Mouse (Mus musculus) C2C12 (cell line): Measurements from ENCODE around the gene Cacnb4. TPM values are rescaled to one million over a fixed set of nuclear protein-coding genes. Genes with fewer than 3 reads are reported as not detected.

Experiments used
- H3K27me3 ChIP-seq: one replicate; pipeline ENCODE4 v1.6.1; 2011; ENCODE audit not compliant: control insufficient read depth, insufficient read depth, insufficient read length
- H3K36me3 ChIP-seq: one replicate; pipeline ENCODE4 v1.6.1; 2011; ENCODE audit not compliant: control insufficient read depth, insufficient read depth
- H3K4me3 ChIP-seq: one replicate; pipeline ENCODE4 v1.5.1; 2011; ENCODE audit warnings: mild to moderate bottlenecking, control low read depth; ENCODE audit not compliant: poor library complexity, insufficient read depth, severe bottlenecking
- H3K79me2 ChIP-seq: one replicate; pipeline ENCODE4 v1.6.1; 2011; ENCODE audit not compliant: control insufficient read depth, insufficient read depth
- H3K79me3 ChIP-seq: one replicate; pipeline ENCODE4 v1.6.1; 2011; ENCODE audit warnings: low read depth, control low read depth
- H3ac ChIP-seq: one replicate; pipeline ENCODE3; 2011; ENCODE audit warnings: low read depth; ENCODE audit not compliant: control insufficient read depth, insufficient read length
- CEBPB ChIP-seq: IDR thresholded peaks from one replicate; pipeline ENCODE4 v1.6.1; 2011; ENCODE audit warnings: low read depth, mild to moderate bottlenecking, control low read depth, moderate library complexity
- CTCF ChIP-seq: IDR thresholded peaks from one replicate; pipeline ENCODE4 v1.5.1; 2011; ENCODE audit not compliant: control insufficient read depth, insufficient read depth, insufficient read length
- FOSL1 ChIP-seq: IDR thresholded peaks from one replicate; pipeline ENCODE4 v1.8.0; 2011; ENCODE audit warnings: mild to moderate bottlenecking, low read length; ENCODE audit not compliant: poor library complexity, insufficient read depth, severe bottlenecking
- MAX ChIP-seq: IDR thresholded peaks from one replicate; pipeline ENCODE4 v1.6.1; 2011; ENCODE audit warnings: mild to moderate bottlenecking, control low read depth
- MYOD1 ChIP-seq: IDR thresholded peaks from one replicate; pipeline ENCODE4 v1.6.1; 2011; ENCODE audit warnings: low read depth; ENCODE audit not compliant: control insufficient read depth, insufficient read length
- MYOG ChIP-seq: IDR thresholded peaks from one replicate; pipeline ENCODE4 v1.6.1; 2011; ENCODE audit not compliant: control insufficient read depth, insufficient read length; ENCODE audit errors: extremely low read depth
- USF1 ChIP-seq: IDR thresholded peaks from one replicate; pipeline ENCODE4 v1.6.1; 2011; ENCODE audit warnings: low read depth, mild to moderate bottlenecking, control low read depth, moderate library complexity
- polyA plus RNA-seq: library from polyadenylated mRNA; unstranded; fragments of >200 nt; fragmentation: generic; extraction: Trizol; gene quantifications from one replicate; pipeline ENCODE4 v1.2.1, GENCODE M21; 2012; ENCODE audit warnings: missing spikeins

The Cacnb4 gene
- polyA plus RNA-seq, 1 experiment = 0.01 TPM

DNA sequence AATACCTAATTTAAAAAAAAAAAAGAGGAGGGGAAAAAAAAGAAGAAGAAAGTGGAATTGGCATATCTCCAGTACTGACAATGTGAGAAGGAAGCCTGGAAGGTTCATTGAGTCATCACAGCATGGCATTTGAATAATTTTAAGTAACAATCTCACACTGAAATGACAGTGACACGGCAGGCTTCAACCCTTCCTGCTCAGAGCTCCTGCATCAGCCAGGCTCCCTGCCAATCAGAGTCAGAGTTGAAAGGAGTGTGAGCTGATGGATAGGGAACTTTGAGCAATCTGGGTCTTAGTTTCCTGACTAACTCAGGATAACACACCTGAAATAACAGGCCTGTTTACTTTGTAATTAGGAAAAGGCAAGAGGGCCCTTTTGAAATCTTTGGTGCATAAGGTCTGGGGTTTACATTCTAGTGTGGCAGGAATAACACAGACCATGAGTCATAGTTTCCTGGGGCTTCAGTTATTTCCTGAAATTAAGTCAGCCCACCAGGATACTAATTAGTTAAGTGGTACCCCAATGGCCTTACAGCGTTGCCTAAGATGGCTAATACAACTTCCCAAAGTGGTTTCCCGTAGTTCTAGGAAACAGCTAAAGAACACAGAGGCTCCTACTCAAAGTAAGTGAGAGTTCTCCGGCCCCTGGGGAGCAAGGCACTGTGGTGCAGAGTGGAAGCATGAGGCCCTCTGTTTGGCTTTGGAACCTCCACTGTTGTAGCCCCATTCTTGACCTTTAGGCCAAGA, 204.9 kb downstream of the Cacnb4 start:
- H3ac ChIP-seq = no peak overlapping the region
- H3K79me3 ChIP-seq = no peaks in the 10 kb centered on the region
- H3K36me3 ChIP-seq = no peaks in the 10 kb centered on the region
- H3K4me3 ChIP-seq = no peak overlapping the region
- H3K79me2 ChIP-seq = no peaks in the 10 kb centered on the region
- TF ChIP-seq FOSL1 (no peak), MAX (no peak), CEBPB (no peak), USF1 (no peak), MYOD1 (no peak), CTCF (no peak), MYOG (no peak)
- no peaks in the 10 kb centered on the region for H3K27me3 ChIP-seq

DNA sequence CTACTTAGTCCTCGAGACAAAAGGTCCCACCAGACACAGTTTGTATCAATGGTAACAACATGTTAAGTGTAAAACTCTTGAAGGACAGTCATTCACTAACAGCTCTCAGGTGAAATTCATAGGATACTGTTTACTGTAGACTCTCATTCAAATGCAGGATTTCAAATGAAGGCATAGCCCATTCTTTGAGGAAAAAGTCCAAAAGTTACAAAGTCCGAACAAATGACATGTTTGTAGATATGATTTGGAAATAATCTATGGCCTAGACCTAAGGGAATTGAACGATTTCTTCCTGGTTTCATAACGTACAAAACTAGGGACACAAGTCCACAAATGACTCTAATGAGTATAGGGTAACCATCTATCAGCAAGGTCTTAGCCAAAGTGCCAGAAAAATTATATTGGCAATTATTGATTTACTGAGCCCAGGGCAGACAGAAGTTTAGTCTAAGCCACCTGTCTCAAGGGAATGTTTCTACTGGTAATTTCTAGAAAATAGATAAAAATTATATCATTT, 206.5 kb downstream of the Cacnb4 start:
- TF ChIP-seq MAX = no peak
- no peak for TF ChIP-seq USF1
- TF ChIP-seq MYOG = no peak
- no peak for TF ChIP-seq MYOD1
- TF ChIP-seq CTCF = no peak
- no peak for TF ChIP-seq FOSL1
- TF ChIP-seq CEBPB = no peak
- no peaks in the 10 kb centered on the region for H3K36me3 ChIP-seq

DNA sequence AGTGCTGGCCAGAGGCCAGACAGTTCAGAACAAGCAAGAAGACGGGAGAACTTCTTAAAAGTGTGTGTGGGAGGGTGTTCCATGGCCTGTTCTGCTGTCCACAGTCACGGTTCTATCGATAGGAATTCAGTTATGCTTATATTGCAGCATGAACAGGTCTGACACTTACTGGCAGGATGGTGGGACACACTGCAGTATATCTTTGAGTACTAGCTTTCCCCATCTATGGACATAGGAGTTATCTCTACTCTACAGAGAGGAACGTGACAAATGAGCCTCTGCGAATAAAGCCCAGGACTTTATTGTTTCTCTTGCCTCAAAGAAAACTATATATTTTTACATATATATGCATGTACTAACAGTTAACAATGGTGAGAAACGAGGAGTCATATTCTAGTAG, 209.0 kb downstream of the Cacnb4 start:
- Histone ChIP-seq H3K79me2 (no peaks in the 10 kb centered on the region), H3K4me3 (no peak overlapping the region), H3ac (no peak overlapping the region), H3K36me3 (no peaks in the 10 kb centered on the region), H3K79me3 (no peaks in the 10 kb centered on the region), H3K27me3 (no peaks in the 10 kb centered on the region)
- no peak for TF ChIP-seq CTCF
- TF ChIP-seq MYOG = no peak
- TF ChIP-seq USF1 = no peak
- no peak for TF ChIP-seq FOSL1
- no peak for TF ChIP-seq MAX
- TF ChIP-seq MYOD1 = no peak
- TF ChIP-seq CEBPB = no peak

More for the DNA sequence above, 206.5 kb downstream of the Cacnb4 start:
- no peak overlapping the region for H3K4me3 ChIP-seq
- H3K79me3 ChIP-seq = no peaks in the 10 kb centered on the region
- H3K79me2 ChIP-seq = no peaks in the 10 kb centered on the region
- no peak overlapping the region for H3ac ChIP-seq
- no peaks in the 10 kb centered on the region for H3K27me3 ChIP-seq

DNA sequence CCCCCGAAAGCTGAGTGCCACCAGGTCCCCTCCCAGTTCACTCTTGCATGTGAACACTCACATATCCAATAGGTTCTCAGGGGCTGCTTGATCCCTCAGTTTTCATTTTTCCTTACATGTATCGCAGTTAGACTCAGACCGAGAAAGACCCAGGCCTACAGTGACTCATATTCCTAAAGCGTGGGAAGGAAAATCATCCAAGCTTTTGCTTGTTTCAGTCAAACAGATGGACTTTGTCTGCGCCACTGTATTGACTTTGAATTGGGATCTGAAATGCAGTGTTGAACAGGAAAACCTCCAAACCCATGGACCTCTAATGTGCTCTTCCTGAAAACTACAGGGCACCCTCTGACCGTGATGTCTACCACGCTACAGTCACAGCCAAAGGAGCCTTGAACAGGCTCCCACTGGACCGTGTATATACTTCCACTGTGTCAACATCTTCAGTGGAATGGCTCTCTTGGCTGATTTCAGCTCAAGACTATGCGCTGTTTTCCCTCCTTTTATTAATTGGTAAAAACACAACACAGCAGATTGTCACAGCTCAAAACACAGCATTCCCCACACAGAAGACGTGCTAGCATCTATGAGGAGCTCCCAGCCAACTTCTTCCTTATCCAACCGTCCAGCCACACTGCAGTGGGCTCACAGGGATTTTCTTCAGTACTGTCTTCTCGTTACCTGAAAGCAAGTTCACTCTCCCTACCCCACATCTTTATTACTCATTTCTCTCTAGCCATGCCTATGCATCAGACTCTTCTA, 215.2 kb downstream of the Cacnb4 start:
- TF ChIP-seq MYOG = no peak
- TF ChIP-seq CEBPB = no peak
- TF ChIP-seq MYOD1 = no peak
- TF ChIP-seq CTCF = no peak
- no peak for TF ChIP-seq USF1
- no peak for TF ChIP-seq FOSL1
- TF ChIP-seq MAX = no peak
- Histone ChIP-seq H3K36me3 (no peaks in the 10 kb centered on the region), H3ac (no peak overlapping the region), H3K79me2 (no peaks in the 10 kb centered on the region), H3K4me3 (no peak overlapping the region), H3K79me3 (no peaks in the 10 kb centered on the region), H3K27me3 (no peaks in the 10 kb centered on the region)

DNA sequence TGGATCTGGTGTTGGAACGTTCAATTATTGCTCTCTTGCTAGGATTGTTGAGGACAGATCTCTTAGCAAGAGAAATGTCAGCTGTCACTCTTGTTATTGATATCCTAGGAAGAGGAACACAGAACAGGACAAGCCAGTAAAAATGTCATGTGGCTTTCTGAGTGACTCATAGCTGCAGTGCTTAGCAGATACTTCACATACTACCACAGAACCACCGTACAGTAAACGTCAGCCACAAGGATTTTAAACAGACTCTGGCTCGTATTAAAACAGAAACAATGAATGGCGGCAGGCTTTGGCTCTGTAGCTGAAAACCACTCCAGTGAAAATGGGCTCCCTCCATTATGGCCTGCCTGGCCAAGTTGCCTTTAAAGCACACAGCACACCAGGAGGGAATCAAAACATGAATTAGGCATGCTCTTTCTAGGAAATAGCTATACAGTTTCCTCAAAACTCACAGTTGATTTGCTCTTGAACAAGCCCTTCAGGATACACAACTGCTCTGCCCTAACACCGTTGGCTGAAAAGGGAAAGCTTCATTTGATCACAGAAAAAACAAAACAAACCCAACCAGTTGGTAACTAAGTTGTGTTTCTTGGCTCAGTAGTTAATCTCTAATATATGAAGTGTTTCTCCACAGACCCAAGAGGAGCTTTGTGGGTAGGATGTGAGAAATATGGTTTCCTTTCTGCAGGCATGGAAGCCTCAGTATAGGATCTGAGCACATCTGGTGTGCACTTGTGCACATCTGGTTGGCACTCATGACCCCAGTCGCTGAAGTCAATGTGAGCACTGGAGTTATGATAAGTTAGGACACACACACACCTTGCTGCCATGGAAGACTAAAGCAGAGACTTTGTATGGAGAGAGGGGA, 220.8 kb downstream of the Cacnb4 start:
- no peaks in the 10 kb centered on the region for H3K79me3 ChIP-seq
- H3K27me3 ChIP-seq = no peaks in the 10 kb centered on the region
- no peak for TF ChIP-seq MAX
- peak; percentile 66 for TF ChIP-seq USF1
- TF ChIP-seq MYOD1 = peak; percentile 12
- TF ChIP-seq CEBPB = no peak
- no peak for TF ChIP-seq CTCF
- TF ChIP-seq MYOG = no peak
- no peak for TF ChIP-seq FOSL1
- H3K79me2 ChIP-seq = no peaks in the 10 kb centered on the region
- no peaks in the 10 kb centered on the region for H3K36me3 ChIP-seq
- H3ac ChIP-seq = no peak overlapping the region
- H3K4me3 ChIP-seq = no peak overlapping the region
